Mouse (Mus musculus): ENCODE measurements around the gene Arhgef2.

Arhgef2 gene

DNA sequence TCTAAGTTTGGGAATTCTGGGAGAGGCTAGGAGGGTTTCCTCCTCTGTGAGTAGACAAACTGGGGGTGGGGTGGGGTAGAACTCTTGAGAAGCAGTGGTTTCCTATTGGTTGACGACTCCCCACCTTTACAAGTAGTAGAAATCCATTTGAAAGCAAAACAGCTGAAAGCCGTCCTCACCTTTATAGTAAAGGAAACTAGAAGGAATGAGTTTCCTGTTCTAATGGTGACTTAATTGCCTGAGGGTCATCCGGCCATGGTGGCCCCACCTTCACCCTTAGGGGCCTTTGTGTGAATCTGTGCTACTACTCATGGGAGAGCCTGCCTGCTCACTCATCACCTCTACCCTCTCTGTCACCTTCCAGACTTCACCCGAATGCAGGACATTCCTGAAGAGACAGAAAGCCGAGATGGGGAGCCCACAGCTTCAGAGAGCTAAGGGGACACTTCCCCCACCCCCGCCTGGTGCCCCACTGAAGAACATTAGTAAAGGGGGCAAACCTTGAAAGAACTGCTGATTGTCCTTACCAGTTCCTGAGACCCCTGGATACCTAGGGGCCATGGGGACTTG lies 40.7 kb downstream of the Arhgef2 start:
- peak; percentile 7 for DNase-seq

DNA sequence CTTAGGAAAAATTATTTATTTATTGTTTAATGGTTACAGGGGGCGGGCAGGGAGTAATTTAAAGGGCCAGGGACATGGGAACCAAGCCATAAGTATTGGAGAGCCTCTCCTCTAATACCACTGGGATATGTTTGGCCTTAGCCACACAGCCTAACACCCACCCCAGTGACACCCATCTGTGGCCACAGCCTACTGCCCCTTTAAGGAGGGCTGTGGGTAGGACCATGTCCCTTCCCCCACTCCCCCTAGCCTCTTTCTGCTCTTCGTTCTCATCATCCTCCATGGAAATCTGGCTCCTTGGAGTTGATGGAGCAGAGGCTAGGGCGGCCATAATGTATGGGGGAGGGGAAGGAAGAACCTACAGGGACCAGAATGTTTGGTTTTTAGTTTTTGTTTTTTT lies 41.3 kb downstream of the Arhgef2 start:
- no peak for DNase-seq

DNA sequence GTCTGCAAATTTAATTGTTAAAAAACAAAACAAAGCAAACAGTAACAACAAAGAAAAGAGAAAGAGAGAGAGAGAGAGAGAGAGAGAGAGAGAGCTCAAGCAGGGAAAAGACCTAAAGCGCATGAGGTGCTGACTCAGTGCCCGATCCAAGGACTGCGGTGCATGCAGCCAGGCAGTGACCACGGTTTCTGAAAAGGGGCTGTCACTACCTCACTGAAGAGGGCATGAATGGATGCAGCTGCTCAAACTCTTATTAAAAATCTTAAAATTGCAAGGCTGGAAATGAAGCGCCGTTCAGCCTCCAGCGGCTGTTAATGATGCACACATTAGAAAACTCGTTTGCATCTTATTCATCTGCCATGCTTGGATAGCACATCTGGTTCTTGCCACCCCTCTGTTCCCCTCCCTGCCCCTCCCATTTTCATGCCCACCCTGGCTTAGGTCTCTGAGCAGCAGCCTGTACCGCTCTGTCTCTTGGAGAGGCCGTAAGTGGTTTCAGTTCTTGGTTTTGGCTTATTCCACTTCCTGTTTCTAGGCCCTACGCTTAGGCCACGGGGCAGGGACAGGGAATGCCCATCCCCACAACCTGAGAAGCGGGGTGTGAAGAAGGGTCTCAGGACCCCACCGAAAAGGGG lies 42.1 kb downstream of the Arhgef2 start:
- no peak for DNase-seq

DNA sequence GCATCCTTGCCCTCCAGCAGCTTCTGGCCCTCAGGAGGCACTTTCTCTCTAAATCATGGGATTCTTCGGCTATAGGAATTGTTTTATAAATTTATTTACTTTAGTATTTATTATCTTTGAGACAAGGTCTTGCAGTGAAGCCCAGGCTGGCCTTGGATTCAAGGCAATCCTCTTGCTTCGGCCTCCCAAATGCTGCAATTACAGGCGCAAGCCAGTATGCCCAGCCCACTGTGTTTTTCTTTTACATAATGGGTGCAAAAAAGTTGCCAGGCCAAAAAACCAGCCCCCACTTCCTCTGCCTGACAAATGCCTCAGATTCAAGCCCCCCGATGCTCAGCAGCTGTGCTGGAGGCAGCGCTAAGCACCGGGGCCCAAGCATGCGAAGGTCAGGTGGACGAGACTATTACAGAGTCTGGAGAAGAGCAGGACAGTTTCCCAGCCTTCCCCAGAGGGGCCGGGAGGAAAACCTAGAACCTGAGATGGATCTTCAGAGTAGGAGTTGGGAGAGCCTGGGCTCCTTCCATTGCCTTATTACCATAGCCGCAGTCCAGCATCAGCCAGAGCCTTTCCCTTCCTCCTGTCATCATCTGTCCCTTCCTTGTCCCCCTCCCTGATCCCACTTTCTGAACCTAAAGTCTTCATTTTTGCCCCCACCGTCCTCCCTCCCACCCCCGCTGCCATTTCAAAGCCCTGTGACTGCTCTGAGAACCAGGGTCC lies 42.8 kb downstream of the Arhgef2 start:
- peak; percentile 10 for DNase-seq

DNA sequence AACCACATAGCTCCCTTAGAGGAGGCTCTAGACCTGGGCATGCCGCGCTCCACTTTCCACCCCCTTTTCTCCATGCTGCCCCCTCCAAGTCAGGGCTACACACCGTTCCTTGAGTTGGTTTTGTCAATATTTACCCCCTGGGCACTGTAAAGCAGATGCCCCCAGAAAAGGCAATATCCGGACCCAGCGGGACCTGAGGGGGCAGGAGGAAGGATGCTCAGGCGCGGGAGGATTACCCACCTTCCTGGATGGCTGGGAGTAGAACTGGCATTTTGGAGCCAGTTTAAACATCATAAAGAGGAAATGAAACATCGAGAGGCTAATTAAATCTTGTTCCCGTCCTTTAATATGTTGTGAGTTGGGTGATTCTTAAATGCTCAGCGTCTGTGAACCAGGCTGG lies 43.4 kb downstream of the Arhgef2 start:
- DNase-seq: no peak

DNA sequence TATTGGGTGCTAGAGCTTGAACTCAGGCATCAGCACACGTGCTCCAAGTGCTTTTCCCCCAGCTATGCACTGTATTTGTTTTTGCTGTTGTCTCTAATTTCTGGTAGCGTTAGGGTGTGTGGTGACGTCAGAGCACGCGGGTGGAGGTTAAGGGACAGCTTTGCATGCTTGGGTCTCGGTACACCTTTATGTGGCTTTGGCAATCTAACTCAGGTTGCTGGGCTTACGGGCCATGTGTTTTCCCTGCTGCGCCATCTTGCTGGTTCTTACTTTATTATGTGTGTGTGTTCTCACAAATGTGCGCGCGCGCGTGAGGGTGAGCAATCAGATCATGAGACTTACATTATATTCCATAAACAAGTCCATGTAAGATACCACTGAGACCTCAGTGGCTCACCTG lies 44.2 kb downstream of the Arhgef2 start:
- DNase-seq: no peak

DNA sequence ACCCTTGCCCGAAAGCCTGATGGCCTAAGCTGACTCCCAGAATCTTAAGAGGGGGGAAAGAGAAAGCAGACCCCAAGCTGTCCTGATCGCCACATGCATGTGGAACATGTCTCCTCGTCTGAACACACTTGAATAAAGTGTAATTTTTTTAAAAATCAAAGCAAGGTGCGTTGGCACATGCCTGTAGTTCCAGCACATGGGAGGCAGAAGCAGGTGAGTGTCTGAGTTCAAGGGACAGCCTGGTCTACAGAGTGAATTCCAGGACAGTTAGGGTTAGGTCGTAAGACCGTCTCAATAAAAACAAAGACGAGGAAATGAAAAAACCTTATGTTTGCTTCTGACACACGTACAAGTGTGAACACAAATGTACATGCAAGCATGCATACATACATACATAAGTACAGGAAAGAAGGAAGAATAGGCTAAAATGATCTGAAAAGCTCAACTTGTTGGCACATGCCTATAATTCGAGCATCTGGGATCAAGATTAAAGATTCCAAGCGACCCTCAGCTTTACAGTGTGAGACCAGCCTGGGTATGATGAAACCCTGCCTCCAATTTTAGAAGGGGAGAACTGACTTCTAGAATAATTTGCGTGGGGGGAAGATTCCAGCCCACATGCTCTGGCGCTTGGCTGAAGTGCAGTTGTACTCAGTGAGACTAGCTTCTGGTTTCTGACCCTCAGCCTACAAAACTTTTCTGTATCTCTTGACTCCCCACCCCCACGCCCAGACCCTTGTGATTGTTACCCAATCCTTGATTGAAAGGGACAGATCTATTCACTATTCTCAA lies 45.1 kb downstream of the Arhgef2 start:
- DNase-seq: peak; percentile 18

DNA sequence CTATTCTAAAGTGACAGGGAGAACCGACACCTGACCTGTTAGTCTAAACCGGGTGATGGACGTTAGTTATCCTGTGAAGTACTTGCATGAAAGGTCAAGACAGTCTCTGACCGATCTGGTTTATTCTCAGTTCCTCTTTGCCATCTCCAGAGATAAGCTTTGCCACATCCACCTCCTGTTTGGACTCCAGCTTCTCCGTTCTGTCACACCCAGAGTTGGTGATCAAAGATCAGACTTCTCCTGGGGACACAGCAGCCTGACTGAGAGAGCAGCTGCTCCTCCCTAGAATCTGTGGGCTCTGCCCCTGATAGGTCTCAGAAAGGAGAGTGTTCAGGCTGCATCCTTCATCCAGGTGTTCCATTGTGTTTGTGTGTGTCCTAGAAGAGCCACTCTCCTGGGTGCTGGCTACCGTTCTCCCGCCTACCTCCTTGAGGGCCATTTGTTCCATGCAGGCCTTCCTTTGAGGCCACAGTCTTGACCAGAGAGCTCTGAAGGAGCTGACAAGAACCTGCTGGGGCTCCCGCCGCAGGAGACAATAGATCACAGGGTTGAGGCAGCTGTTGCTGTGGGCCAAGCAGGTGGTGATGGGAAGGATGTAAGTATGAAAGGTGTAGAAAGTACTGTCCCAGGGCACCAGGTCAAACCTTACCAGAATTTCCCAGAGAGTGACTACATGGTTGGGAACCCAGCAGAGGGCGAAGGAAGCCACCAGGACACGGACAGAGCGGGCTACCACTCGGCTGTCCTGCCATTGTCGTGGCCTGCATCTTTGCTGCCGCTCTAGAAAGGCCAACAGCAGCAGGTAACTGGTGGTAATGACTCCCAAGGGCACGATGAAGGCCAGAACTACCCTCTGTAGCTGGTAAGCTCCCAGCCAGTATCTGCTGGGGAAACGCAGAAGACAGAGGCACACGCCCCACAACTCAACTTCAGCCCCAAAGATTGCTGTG lies 46.2 kb downstream of the Arhgef2 start:
- DNase-seq: no peak

DNA sequence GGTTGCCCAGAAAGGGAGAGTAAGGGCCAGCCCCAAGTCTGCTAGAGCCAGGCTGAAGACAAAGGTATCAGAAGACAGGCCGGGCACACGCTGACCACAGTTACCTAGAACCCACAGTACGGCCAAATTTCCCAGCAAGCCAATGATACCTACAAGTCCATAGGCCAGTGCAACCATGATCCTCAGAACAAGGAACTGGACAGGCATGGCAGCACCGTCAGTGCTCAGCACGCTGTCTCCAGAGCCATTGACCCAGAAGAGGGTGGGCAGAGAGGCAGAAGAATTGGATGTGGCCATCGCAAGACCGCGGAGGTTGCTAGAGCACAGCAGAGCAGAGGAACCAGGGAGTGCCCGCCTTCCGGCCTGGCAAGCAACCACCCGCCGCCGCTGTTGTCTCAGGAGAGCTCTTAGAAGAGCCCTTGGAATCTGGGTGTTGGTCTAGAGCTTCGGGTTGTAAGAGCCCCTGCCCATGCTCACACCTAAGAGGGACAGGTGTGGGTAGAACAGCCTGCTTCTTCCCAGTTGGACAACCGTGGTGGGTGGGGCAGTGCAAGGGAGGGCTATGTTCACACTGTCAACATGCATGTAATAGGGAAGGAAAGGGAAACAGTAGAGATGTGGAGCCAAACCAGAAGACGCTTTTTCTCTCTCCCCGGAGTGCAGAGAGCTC lies 47.2 kb downstream of the Arhgef2 start, which contains the start of gene Rxfp4:
Gene Rxfp4, minus strand, starts transcription at position 297 of the 670 bp plus-strand sequence.
- DNase-seq: peak; percentile 11

DNA sequence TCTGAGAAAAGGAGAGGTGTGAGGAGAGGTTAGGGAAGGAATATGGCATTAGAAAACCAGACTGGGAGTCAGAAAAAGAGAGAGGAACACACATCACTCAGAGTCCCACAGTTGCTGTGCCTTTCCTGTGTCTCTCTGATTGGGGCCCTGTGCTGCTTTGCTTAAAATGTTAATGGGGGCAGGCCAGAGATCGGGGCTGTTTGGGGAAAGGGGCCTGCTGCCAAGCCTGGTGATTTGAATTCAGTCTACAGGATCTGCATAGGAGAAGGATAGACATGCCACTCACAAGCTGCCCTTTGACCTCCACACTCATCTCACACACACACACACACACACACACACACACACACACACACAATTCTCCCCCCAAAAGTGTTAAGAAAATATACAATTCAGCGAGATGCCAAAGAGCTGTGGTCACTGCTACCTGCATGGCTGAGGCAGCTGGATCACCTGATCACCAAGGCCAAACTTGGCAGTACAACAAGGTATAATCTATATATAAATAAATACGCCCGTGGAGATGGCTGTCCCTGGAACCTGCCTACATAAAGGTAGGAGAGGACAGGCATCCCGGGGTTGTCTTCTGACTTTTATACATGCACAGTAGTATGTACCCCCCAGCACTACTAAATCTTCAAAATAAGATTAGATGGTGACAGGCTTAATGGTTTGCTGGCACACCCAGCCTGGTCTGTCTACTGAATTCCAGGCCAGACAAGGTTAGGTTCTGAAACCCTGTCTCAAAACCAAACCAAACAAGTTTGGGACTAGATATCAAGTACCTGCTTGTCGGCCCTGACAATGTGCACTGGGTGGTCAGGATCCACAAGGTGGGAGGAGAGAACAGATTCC lies 48.0 kb downstream of the Arhgef2 start:
- DNase-seq: no peak

DNA sequence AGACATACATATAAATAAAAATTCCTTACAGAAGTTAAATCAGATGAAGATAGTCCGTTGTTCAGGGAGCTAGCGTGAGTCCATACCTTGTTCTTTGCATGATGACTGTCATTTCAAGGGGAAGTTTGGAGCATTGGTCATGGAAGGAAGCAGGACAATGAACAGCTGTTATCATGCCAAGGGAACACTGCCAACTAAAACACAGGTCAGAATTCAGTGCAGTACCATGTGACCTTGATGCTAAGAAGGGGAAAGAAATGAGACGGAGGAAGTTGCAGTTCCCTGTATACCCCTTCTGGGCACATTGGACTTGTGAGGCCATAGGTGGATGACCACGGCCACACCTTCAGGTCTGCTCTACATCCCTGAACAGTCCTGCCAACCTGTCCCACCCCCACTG lies 48.9 kb downstream of the Arhgef2 start:
- DNase-seq: peak; percentile 28

DNA sequence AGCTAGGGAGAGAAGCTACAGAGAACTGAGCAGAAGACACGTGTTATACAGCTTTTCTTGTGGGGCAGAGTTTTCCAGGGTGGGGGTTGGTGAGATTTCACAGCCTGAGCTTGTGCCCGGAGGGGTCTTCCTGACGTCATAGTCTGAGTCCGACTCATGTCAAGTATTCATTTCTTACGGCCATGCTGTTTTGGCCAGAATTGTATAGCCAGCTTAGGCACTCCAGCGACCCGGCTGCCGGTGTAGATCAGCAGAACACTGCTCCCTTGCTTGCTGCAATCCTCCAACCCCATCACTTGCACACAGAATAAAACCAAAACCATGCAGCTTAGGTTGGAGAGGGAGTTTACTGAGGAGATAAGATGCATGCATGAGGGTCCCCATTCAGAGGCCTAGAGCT lies 49.9 kb downstream of the Arhgef2 start:
- no peak for DNase-seq

DNA sequence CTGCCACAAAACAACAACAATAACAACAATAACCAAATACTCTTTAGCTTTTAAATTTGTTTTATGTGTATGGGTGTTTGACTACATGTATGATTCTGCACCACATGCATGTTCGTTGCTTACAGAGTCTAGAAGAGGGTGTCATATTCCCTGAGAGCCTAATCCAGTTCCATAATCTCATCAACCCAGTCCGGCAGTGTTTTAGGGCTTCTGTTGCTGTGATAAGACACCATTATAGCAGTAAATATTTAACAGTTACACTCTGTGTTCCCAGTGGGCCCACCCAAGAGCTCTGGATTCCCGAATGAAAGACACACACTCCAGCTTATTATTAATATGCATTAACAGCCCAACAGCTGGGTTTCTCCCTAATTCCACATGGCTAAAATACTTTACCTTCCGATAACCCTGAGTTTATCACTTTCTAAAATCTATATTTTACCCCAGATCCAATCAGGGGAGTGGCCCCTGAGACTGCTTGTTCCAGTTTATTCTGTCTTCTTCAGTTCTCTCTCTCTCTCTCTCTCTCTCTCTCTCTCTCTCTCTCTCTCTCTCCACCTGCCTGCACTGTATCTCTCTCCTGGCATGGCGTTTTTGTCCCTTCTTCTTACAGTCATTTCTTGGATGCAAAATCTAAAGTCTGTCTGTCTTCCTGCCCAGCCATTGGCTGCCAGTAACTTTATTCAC lies 52.8 kb downstream of the Arhgef2 start:
- DNase-seq: no peak

DNA sequence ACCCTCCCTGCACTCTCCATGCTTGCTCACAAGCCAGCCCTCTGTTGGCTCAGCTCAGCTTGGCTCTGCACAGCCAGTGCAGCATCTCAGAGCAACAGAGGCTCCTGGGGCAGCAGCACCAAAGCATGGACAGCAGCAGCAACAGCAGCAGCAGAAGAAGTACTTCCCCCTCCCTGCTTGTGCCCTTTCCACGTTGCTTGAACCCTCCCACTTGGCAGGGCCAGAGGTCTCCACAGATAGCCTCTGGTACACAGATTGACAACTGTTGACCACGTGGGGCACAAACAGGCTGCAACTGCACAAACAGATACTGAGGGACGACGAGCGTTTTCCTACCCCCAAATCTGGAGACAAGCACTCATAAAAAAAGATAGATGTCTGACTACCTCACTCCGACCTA lies 54.0 kb downstream of the Arhgef2 start:
- DNase-seq: no peak

DNA sequence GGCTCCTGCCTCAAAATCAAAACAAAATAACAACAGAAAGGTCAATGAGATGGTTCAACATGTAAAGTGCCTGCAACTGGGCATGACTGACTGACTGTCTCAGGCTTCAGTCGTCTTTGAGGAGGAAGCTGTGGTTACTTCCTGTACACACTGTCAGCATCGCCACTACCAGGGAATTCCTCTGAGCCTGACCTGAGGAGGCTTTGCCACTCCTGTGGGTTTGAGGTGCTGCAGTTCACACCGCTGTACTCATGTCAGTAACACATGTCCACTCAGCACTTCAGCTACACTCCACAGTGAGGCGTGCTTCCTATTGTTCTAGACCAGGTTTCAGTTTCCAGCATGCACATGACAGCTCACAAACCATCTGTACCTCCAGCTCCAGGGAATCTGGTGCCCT lies 58.3 kb downstream of the Arhgef2 start:
- no peak for DNase-seq

DNA sequence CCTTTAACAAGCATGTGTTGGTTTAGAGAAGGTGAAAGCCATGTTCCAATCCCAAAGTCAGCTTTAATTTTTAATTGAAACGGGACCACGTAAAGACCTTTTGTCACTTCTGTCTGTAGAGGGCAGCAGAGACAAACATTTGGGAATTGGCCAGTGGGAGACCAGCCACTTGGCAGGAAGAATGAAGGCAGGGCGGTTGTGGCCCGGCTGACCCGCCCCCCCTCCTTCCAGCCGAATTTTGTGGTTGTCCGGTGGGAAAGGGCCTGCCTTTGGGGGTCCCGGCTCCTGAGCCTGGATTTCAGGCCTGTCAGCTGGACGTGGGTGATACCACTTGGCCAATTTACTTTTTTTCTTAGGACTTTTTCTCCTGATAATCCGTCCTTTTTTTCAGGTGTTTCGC lies 71.6 kb downstream of the Arhgef2 start:
- DNase-seq: peak; percentile 83

DNA sequence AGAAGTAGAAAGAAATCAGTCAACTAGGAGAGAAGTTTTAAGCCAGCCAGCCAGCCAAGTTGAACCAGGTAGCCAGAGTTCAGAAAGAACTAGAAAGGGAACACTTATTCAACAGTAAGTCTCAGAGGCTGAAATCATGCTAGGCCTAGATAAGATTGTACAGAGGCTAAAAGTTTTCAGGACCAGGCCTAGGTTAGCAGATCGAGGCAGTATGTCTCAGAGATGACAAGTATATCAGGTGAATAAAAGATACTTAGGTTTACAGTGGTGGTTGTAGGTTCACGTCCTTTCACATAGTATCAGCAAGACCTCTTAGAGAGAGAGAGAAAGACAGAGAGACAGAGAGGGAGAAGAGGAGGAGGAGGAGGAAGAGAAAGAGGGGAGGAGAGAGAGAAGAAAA lies 78.0 kb downstream of the Arhgef2 start:
- DNase-seq: no peak

DNA sequence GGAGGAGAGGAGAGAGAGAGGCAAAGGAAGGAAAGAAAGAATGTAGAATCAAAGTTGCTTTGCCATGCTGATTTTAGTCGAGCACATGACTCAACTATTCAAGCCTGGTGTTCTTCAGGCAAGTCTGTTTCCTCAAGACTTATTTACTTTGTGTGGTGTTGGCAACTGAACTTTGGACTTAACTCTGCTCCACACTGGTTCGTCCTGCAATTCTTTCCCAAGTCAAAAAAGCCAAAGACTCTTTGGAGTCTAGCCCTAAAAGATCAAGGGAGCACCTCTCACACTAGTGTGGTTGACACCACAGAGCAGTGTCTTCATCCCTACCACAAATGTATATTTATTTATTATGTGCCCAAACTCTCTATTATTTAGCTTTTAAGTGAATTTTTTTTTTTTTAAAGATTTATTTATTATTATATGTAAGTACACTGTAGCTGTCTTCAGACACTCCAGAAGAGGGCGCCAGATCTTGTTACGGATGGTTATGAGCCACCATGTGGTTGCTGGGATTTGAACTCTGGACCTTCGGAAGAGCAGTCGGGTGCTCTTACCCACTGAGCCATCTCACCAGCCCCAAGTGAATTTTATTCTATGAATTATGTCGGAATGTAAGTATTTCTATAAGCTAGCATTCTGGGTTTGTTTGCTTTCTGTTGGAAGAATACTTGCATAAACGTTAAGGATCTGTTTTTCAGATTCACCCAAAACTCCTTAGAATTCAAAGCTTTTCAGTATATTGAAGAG lies 78.6 kb downstream of the Arhgef2 start:
- no peak for DNase-seq
